Mouse (Mus musculus) forebrain, embryonic 14.5 days (tissue): ENCODE results near the gene Arid1b. TPM values are rescaled to one million over a fixed set of nuclear protein-coding genes. Genes with fewer than 3 reads are reported as not detected.
A peak's percentile ranks its signal among the peaks of the same experiment; 100 is the strongest.

Experiments used
- ATAC-seq: fragments of 200-750 bp; cut with Nextera tagmentation; 2 replicates; pipeline ENCODE4 v1.8.0; 2017; ENCODE audit warnings: mild to moderate bottlenecking, moderate library complexity
- DNase-seq: peaks from one replicate; pipeline ENCODE4 v3.0.0-alpha.2; 2015; ENCODE audit warnings: low spot score
- H3K27ac ChIP-seq: fragments of 300-500 bp; sonication (generic); 2 replicates; pipeline ENCODE4 v1.5.1; 2014; ENCODE audit warnings: low read depth, mild to moderate bottlenecking, control low read depth, low read length, moderate library complexity
- H3K27me3 ChIP-seq: fragments of 300-500 bp; sonication (generic); replicated peaks from 2 replicates; pipeline ENCODE4 v1.6.1; 2014; ENCODE audit warnings: low read length, control low read depth, mixed read lengths; ENCODE audit not compliant: control insufficient read depth, insufficient read depth
- H3K36me3 ChIP-seq: fragments of 300-500 bp; sonication (generic); 2 replicates; pipeline ENCODE4 v1.6.1; 2014; ENCODE audit warnings: low read length, control low read depth; ENCODE audit not compliant: control insufficient read depth, insufficient read depth
- H3K4me1 ChIP-seq: fragments of 300-500 bp; sonication (generic); 2 replicates; pipeline ENCODE4 v1.6.1; 2014; ENCODE audit warnings: antibody characterized with exemption, low read length, control low read depth; ENCODE audit not compliant: control insufficient read depth, insufficient read depth
- H3K4me2 ChIP-seq: fragments of 300-500 bp; sonication (generic); 2 replicates; pipeline ENCODE4 v1.6.1; 2014; ENCODE audit warnings: mild to moderate bottlenecking, control low read depth, low read length
- H3K4me3 ChIP-seq: fragments of 300-500 bp; sonication (generic); 2 replicates; pipeline ENCODE4 v1.5.1; 2014; ENCODE audit warnings: low read depth, low read length, control low read depth
- H3K9ac ChIP-seq: fragments of 300-500 bp; sonication (generic); 2 replicates; pipeline ENCODE4 v1.6.1; 2014; ENCODE audit warnings: mild to moderate bottlenecking, low read length, control low read depth, moderate library complexity
- H3K9me3 ChIP-seq: fragments of 300-500 bp; sonication (generic); replicated peaks from 2 replicates; pipeline ENCODE4 v1.6.1; 2016; ENCODE audit warnings: low read length, control low read depth, mixed read lengths; ENCODE audit not compliant: control insufficient read depth
- WGBS: fragments of 180-500 bp; shearing (Covaris S2); extraction: QIAGEN DNeasy Blood & Tissue Kit; methylation state at CpG from one replicate; pipeline ENCODE4 v1.1.7; 2014; 5-methylcytosine and 5-hydroxymethylcytosine counted together
- polyA plus RNA-seq: library from polyadenylated mRNA; unstranded; fragments of >200 nt; fragmentation: Nextera tagmentation; extraction: Ambion mirVana; gene quantifications from 2 replicates; pipeline ENCODE4 v1.2.1, GENCODE M21; 2014

Gene Arid1b
- polyA plus RNA-seq, 1 experiment from 2014 or later, result 11.1 TPM

GRCm38 (mm10) chr17:4997968-4998367 lies 3.8 kb downstream of the Arid1b start:
- Histone ChIP-seq H3K4me3 (peak overlapping the region; percentile 17), H3K4me1 (peaks cover 36% of the 10 kb centered on the region), H3K9me3 (no peaks in the 10 kb centered on the region), H3K27me3 (no peaks in the 10 kb centered on the region), H3K4me2 (peak overlapping the region; percentile 70), H3K27ac (no peak overlapping the region), H3K36me3 (no peaks in the 10 kb centered on the region), H3K9ac (no peak overlapping the region)
- WGBS, result 19% methylated on average over 3 of the region's 3 CpGs
- DNase-seq (no peak), ATAC-seq (no peak)

- peak overlapping the region; percentile 28; the same call in 1 of the 2 replicates for H3K4me2 ChIP-seq
- no peaks in the 10 kb centered on the region for H3K27me3 ChIP-seq
- no peak for DNase-seq
- no peaks in the 10 kb centered on the region for H3K9me3 ChIP-seq
- H3K9ac ChIP-seq, result no peak overlapping the region; the same call in 1 of the 2 replicates
- 92% methylated on average over 1 of the region's 1 CpGs for WGBS
- no peak for ATAC-seq
- no peak overlapping the region for H3K27ac ChIP-seq
- H3K4me1 ChIP-seq, result peaks cover 46% of the 10 kb centered on the region
- no peak overlapping the region for H3K4me3 ChIP-seq
- H3K36me3 ChIP-seq, result no peaks in the 10 kb centered on the region
These were observed 5.1 kb downstream of the Arid1b start for GRCm38 (mm10) chr17:4999256-4999655.

DNA sequence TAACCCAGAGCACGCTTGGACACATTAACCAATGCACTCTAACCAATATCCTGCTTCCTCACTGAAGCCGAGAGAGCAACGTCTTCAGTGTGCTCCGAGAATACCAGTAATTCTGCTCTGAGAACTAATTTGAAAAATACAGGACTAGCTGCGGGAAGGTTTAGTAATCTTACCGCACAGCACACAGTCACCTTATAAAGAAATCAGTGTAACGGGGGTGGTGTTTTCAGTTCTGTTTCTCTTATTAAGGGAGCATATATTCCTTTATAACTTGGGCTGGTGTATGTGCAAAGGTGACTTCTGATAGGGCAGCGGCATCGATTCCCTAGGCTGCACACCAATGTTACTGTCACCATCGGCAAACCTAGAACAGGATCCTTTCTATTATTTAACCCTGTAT lies 5.9 kb downstream of the Arid1b start:
- no peaks in the 10 kb centered on the region for H3K36me3 ChIP-seq
- no peak overlapping the region for H3K27ac ChIP-seq
- H3K4me3 ChIP-seq, result 0 out of 2 replicates have a peak overlapping the region, but pooled peaks have one; percentile 3
- ATAC-seq (no peak), DNase-seq (no peak)
- no peaks in the 10 kb centered on the region for H3K27me3 ChIP-seq
- H3K4me2 ChIP-seq, result peak overlapping the region; percentile 33
- peak overlapping the region; percentile 18; the same call in 1 of the 2 replicates for H3K9ac ChIP-seq
- H3K4me1 ChIP-seq, result peaks cover 53% of the 10 kb centered on the region
- H3K9me3 ChIP-seq, result no peaks in the 10 kb centered on the region
- 53% methylated on average over 10 of the region's 10 CpGs for WGBS

DNA sequence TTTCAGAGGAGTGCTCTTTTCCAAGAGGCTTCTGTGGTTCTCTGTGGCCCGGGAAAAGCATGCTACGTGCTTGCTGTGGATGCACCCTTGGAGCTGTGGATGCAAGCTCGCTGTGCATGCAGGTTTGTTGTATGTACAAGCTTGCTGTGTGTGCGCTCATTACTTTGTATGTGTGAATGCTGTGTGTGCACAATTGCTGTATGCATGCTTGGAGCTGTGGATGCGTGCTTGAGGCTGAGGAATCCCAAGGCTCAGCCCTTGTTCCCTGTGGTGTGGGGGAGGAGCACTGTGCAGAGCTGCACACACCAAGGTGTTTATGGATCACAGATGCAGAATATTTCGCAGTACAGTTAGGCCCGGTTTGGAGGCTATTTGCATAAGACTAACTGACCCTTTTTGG lies 6.7 kb downstream of the Arid1b start:
- Histone ChIP-seq H3K4me2 (peak overlapping the region; percentile 33), H3K27me3 (no peaks in the 10 kb centered on the region), H3K36me3 (no peaks in the 10 kb centered on the region), H3K4me1 (peaks cover 55% of the 10 kb centered on the region), H3K27ac (no peak overlapping the region), H3K9me3 (no peaks in the 10 kb centered on the region), H3K9ac (peak overlapping the region; percentile 21; the same call in 1 of the 2 replicates), H3K4me3 (0 out of 2 replicates have a peak overlapping the region, but pooled peaks have one; percentile 6)
- DNase-seq (peak; percentile 46), ATAC-seq (no peak)
- 18% methylated on average over 7 of the region's 7 CpGs for WGBS

DNA sequence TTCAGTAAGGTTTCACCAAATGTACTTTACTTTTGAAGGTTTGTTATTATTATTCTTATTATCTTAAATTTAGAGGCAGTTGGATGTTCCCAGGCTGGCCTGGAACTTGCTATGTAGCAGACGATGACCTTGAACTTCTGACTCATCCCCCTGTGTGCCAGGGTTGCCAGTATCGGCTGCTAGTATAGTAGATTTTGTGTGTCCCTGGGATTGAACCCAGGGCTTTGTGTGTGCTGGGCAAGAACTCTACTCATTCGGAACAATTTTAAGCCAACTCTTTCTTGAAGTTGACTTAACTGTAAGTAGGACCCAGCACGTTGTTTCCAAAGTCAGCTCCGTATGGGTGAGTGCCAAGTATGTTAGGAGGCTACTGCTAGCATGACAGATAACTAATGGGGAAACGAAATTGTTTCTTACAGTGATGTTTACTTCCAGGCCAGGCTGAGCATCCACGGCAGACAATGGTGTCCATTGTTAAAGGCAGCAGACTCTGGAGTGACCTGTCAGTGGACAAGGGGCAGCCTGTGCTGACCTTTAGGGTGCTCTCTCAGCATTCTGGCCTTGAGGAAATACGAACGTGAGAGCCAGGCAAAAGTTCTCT lies 7.5 kb downstream of the Arid1b start:
- Histone ChIP-seq H3K9me3 (no peaks in the 10 kb centered on the region), H3K27ac (no peak overlapping the region), H3K4me1 (peaks cover 60% of the 10 kb centered on the region), H3K4me2 (peak overlapping the region; percentile 33; the same call in 1 of the 2 replicates), H3K36me3 (no peaks in the 10 kb centered on the region), H3K9ac (no peak overlapping the region), H3K4me3 (no peak overlapping the region), H3K27me3 (no peaks in the 10 kb centered on the region)
- no peak for DNase-seq
- 46% methylated on average over 9 of the region's 9 CpGs for WGBS
- no peak for ATAC-seq

- ATAC-seq (no peak), DNase-seq (no peak)
- Histone ChIP-seq H3K4me2 (no peak overlapping the region), H3K4me3 (no peak overlapping the region), H3K9me3 (no peaks in the 10 kb centered on the region), H3K9ac (no peak overlapping the region), H3K27me3 (no peaks in the 10 kb centered on the region), H3K36me3 (no peaks in the 10 kb centered on the region), H3K27ac (no peak overlapping the region), H3K4me1 (peaks cover 74% of the 10 kb centered on the region)
- 68% methylated on average over 10 of the region's 10 CpGs for WGBS
These were observed 8.9 kb downstream of the Arid1b start for GRCm38 (mm10) chr17:5002937-5003508.

- Histone ChIP-seq H3K9me3 (no peaks in the 10 kb centered on the region), H3K27ac (no peak overlapping the region), H3K4me2 (0 out of 2 replicates have a peak overlapping the region, but pooled peaks have one; percentile 7), H3K4me1 (peaks cover 81% of the 10 kb centered on the region), H3K27me3 (no peaks in the 10 kb centered on the region), H3K4me3 (no peak overlapping the region), H3K36me3 (no peaks in the 10 kb centered on the region), H3K9ac (0 out of 2 replicates have a peak overlapping the region, but pooled peaks have one; percentile 3)
- ATAC-seq (no peak), DNase-seq (no peak)
- 52% methylated on average over 8 of the region's 8 CpGs for WGBS
These were observed 10.1 kb downstream of the Arid1b start for GRCm38 (mm10) chr17:5004266-5004665.

- 36% methylated on average over 5 of the region's 5 CpGs for WGBS
- ATAC-seq, result no peak
These were observed 10.6 kb downstream of the Arid1b start for GRCm38 (mm10) chr17:5004706-5005105.

DNA sequence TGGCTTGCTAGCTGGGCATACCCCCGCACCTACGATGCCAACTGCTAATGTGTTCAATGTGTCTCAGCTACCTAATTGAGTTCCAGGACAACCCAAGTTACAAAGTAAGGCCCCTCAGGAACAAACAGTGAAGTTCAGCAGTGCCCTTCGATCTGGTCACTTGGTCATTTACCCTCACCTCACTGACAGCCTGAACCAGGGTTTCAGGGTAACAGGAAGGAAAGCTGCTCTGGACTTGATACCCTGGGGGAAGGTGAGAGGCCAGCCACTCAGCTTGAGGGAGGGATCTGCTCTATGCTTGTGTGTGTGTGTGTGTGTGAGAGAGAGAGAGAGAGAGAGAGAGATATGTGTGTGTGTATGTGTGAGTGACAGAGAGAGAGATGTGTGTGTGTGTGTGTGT lies 11.2 kb downstream of the Arid1b start:
- H3K27ac ChIP-seq, result no peak overlapping the region
- no peak for ATAC-seq

More at GRCm38 (mm10) chr17:5004706-5005105, 10.6 kb downstream of the Arid1b start:
- DNase-seq, result no peak
- Histone ChIP-seq H3K27ac (no peak overlapping the region), H3K9ac (0 out of 2 replicates have a peak overlapping the region, but pooled peaks have one; percentile 3), H3K4me1 (peaks cover 79% of the 10 kb centered on the region), H3K4me2 (0 out of 2 replicates have a peak overlapping the region, but pooled peaks have one; percentile 7), H3K4me3 (no peak overlapping the region), H3K9me3 (no peaks in the 10 kb centered on the region), H3K36me3 (no peaks in the 10 kb centered on the region), H3K27me3 (no peaks in the 10 kb centered on the region)

More for the DNA sequence above, 11.2 kb downstream of the Arid1b start:
- no peak overlapping the region for H3K9ac ChIP-seq
- 81% methylated on average over 3 of the region's 3 CpGs for WGBS
- peaks cover 78% of the 10 kb centered on the region for H3K4me1 ChIP-seq
- H3K36me3 ChIP-seq, result no peaks in the 10 kb centered on the region
- H3K4me3 ChIP-seq, result no peak overlapping the region
- H3K4me2 ChIP-seq, result no peak overlapping the region
- H3K9me3 ChIP-seq, result no peaks in the 10 kb centered on the region
- DNase-seq, result no peak
- H3K27me3 ChIP-seq, result no peaks in the 10 kb centered on the region
